Mouse (Mus musculus): Measurements from ENCODE around the gene Pitpnc1.
A peak's percentile ranks its signal among the peaks of the same experiment; 100 is the strongest.

Pitpnc1 gene

DNA sequence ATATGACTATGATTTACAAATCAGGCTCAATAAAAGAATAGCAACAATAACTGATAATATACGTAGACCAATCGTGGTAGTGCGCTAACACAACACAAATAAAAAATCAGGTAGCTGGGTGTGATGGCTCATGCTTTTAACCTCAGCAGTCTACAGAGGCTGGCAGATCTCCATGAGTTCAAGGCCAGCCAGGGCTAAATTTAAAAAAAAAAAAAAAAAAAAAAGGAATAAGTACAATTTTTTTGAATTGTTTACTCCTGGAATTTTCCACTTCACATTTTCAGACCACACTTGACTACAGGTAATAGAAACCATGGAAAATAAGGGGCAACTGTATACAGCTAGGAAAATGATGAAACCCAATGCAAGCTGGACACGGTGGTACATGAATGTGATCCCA lies 97.3 kb downstream of the Pitpnc1 start:
- DNase-seq (ENCODE audit: low spot score): no peak

DNA sequence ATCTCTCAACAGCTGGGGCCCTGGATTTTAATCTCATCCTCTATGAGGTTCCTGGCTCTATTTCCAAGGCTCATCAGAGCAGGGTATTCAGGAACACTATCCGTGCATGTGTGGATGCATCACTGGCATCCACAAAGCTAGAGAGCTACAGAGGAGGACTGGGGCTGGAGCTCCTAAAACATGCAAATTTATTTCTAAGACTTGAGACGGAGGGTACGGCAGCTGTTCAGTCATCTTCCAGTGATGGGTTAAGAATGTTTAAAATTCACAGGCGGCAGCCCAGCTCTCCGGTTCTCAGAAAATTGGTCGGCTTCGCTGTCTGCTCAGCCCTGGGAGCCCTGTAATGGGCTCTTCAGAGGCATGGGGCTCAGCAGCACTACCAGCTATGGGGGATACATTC lies 97.8 kb downstream of the Pitpnc1 start:
- DNase-seq (ENCODE audit: low spot score): no peak

DNA sequence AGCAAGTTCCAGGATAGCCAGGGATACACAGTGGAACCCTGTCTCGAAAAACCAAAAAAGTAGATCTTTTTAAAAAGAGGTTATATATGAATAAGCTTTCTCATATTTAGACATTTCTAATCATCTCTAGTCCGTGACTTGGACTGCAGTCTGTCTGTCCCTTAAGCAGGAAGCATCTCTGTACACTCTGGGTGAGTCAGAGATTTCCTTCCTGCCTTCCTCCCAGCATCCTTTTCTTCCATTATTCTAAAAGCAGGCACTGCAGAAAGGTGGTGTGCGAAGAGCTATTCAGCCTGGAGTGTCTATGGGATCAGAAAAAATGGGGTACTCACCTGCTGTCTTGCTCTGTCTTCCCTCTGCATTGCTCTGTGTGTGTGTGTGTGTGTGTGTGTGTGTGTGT lies 100.0 kb downstream of the Pitpnc1 start:
- peak; percentile 24 for DNase-seq (ENCODE audit: low spot score)

DNA sequence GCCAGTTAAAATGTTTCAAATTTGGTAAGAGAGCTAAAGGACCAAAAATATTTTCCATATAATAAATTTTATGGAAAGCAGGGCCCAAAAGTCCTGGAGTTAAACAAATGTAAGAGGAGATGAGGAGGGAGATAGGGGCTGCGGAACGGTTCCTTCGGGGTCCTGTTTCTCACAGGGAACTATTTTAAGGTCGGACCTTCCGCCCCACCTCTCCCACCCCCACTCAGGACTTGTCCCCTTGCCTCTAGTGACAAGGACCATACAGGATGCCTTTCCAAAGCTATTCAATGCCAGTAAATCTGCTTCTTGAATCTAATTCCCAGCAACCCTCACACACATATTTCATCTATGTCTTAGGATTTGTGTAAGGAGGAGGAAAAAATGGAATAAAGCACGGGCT lies 100.8 kb downstream of the Pitpnc1 start:
- DNase-seq (ENCODE audit: low spot score): no peak

DNA sequence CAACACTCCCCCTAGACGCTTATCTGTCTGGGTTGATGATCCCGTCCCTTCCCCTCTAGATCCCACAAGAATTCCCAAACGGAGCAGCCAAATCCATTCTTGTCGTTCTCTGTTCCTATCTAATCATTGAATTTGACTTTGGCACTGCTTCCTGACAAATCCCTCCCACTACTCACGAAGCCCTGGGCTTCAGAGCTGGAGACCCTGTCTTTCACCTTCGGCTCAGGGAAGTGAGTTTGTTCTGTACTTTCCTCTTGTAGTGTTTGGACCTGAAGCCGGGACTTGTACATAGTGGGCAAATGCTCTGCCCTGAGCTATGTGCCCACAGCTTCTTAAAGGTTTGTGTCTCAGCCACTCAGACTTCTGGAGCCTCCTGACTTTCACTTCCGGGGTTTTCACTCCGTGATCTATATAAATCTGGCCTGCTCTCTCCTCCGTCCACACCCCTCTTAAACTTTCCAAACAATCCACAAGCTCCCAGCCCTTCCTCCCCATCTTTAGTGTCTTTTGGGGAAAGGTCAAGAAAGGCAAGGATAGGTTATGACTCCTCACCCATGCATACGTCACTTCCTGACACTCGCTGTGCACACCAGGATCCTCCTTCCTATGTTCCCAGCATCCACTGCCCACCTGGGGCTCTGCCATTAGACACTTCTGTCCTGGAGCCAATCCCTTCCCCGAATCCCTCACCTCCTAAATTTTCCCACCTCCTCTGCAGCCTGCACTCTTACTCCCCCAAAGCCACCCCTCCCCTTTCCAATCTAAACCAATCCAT lies 104.4 kb downstream of the Pitpnc1 start:
- no peak for DNase-seq (ENCODE audit: low spot score)

DNA sequence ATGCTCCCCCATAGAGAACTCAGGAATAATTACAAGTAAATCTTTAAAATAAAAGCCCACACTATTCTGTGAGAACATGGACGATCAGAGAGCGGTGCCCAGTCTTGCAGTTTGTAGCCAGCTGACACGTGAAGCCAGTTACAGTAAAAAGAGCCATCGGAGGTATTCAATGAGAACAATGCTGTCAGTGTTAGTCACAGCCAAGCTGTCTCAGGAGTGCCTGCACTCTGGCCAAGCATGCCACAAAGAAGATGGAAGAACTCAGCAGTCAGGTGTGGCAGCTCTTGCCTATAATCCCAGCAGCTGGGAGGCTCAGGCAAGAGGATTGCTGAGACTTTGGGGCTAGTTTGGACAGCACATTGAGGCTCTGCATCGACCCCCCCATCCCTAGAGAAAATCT lies 111.8 kb downstream of the Pitpnc1 start:
- DNase-seq (ENCODE audit: low spot score): no peak

DNA sequence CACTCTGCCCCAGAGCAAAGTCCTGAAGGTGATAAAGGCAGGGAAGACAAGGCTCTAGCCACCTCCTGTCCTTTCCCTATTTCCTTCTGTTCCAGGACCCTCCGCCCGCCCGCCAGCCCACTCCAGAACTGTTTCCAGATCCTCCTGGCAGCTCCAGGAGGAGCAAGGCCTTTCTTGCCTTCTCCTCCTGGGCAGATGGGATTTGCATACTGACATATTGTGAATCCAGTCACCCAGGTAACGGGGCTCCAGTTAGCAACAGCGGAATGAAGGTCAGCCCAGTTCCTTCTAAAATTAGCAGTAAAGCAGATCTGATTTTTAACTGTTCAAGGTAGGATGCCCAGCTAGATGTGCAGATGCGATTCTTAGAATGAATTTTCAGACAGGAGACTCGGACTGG lies 114.3 kb downstream of the Pitpnc1 start:
- DNase-seq (ENCODE audit: low spot score): no peak

DNA sequence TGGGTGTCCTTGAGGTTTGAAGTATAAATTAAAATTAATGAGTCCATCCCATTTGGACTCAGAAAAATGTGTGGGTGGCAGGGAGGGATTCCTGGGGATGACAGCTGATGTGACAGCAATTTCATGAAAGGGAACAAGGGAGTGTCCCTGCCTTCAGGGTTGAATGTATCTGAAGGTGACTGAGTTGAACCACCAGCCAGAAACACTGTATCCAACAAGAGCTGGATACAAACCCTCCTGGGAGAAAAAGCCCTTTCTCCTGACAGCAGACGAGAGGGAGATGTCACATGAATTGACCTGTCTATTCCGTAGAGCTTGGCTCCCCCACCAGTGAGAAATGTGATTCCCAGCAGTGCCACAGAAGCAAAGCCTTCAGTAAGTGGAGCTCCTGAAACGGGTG lies 115.0 kb downstream of the Pitpnc1 start:
- DNase-seq (ENCODE audit: low spot score): no peak

DNA sequence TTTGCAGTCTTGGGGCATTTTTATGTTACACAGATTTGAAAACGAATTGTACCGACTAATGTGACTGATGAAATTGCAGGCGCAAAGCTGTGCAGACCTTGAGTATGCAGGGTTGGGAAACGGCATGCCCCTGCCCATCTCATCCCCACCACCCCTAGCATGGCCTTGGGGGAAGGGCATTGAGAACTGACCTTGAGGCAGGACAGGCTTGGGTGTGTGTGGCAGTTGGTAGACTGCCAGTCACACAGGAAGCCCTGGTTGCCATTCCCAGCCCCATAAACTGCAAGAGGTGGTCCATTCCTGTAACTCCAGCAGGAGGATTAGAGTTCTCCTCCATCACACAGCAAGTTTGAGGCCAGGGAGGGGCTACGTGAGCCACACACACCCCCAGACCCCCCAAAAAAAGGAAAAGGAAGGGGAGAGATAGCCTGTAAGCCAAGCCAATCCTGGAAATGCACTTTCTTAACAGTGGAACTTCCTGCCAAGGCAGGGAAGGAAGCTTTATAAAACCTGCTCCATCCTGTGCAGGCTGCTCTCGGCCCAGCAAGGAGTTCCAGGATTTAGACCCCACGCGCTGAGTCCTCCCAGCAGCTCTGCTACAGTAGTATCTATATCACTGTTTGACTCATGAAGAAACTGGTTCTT lies 115.9 kb downstream of the Pitpnc1 start:
- no peak for DNase-seq (ENCODE audit: low spot score)

DNA sequence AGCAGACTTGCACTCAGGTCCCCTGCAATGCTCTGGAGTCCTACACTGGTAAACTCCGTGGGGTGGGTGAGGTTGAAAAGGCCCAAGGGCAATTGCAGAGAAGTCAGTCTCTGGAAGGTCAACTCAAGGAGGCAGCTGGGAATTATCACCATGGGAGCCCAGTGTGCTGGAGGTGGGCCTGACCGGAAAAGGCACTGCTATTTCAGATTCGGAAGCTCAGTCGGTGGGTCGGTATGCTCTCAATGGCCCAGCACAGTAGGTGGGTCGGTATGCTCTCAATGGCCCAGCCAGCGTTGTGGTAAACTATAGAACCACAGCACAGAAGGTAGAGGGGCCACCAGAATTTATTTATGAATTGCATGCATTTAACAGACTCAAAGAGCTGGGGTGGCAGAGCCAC lies 117.9 kb downstream of the Pitpnc1 start:
- no peak for DNase-seq (ENCODE audit: low spot score)

DNA sequence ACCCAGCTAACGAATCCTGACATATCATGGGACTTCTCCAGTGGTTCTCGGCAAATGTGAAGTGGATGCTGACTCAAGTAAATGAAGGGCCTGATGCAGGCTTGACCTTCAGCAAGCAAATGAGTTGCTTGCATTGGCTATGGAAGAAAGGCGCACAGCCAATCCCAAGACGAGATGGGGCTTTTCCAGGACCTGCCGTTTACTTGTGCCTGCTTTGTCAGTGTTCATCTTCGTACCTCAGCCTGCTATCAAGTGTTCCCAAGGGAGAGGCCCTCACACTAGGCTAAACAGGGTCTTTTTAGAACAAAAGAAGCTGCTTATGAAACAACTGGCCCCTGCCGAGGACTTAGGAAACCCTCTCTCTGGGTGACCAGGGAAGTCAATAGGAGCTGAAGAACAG lies 120.7 kb downstream of the Pitpnc1 start:
- DNase-seq (ENCODE audit: low spot score): no peak

DNA sequence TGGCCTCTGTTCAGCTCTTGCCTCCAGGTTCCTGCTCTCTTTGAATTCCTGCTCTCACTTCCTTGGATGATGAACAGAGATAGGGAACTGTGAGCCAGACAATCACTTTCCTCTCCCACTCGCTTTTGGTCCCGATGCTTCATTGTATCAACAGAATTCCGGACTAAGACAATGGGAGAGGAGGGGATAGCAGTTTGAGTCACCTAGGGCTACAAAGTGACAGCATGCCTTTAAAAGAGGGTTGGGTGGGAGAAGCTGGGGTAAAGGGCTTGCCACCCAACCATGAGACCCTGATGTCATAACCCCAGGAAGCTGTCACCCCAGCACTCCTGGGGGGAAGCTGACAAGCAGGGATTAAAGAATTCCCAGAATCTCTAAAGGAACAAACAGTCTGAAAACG lies 127.5 kb downstream of the Pitpnc1 start:
- no peak for DNase-seq (ENCODE audit: low spot score)

DNA sequence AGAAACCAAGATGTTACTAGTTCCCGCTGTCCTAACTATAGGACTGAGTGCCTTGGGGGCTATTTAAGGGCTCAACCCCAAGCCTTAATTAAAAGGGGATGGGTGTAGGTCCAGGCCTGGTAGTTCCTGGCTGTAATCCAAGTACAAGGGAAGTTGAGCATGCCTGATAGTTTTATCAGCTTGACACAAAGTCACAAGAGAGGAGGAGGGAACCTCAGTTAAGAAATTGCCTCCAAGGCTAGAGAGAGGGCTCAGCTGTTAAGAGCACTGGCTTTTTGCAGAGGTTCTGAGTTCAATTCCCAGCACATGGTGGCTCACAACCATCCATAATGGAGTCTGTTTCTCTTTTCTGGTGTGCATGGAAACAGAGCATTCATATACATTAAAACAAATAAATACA lies 128.1 kb downstream of the Pitpnc1 start:
- DNase-seq (ENCODE audit: low spot score): peak; percentile 41

DNA sequence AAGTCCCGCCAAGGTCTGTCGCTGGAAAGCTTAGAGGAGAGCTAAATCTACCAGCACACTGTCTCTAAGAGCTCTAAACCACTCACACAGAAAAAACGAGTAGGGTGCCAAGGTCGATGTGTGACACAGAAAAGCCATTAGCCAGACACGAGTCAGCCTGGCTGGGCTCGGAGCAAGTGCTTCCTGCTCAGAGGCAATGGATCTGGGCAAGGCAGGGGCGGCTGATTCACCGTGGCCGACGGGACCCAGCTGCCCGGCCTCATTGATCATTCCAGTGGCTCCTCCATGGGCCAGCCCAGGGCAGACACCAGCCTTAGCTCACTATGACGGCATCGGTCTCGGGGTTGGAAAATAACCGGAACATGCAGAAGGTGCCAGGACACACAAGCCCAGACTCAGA lies 129.2 kb downstream of the Pitpnc1 start:
- DNase-seq (ENCODE audit: low spot score): peak; percentile 65

DNA sequence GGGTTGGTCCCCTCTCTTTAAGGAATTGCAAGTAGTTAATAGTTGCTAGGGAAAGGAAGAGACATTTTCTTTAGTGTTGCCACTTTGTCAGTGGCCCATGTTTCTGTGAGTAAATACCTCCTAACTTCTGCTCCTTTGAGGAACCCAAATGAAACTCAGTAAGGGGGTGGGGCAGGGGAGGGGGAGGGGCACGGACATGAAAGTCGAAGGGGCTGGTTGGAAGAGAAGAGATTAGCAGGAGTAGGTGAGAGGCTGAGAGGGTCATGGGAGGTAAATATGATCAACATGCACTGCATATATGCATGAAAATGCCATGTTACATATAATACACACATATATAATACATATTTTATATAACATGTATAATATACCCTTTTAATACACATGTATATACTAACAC lies 129.7 kb downstream of the Pitpnc1 start:
- no peak for DNase-seq (ENCODE audit: low spot score)

DNA sequence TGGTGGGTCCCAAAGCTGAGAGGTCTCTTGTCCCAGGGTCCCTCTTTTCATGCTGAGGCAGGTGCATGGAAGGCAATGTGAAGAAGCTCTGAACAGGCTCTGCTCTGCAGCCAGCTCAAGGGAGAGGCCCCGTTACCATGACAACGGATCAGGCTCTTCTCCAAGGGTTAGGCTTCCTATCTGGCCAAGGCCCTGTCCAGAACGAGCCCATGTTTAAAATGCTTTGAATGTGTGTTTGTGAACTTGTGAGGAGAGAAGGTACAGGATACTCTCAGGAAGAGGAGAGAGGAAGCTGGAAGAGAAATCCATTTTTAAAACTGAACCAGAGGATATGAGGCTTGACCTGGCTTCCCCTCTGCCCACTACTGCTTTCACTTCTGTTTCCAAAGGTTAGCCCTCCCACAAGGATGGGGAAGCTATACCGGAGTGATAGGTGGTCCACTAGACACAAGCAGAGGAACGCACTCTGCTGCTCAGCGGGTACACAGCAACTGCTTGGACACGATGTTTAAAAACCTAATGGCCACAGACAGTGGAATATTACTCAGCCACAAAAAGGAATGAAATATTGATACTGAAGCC lies 131.2 kb downstream of the Pitpnc1 start:
- DNase-seq (ENCODE audit: low spot score): peak; percentile 60

DNA sequence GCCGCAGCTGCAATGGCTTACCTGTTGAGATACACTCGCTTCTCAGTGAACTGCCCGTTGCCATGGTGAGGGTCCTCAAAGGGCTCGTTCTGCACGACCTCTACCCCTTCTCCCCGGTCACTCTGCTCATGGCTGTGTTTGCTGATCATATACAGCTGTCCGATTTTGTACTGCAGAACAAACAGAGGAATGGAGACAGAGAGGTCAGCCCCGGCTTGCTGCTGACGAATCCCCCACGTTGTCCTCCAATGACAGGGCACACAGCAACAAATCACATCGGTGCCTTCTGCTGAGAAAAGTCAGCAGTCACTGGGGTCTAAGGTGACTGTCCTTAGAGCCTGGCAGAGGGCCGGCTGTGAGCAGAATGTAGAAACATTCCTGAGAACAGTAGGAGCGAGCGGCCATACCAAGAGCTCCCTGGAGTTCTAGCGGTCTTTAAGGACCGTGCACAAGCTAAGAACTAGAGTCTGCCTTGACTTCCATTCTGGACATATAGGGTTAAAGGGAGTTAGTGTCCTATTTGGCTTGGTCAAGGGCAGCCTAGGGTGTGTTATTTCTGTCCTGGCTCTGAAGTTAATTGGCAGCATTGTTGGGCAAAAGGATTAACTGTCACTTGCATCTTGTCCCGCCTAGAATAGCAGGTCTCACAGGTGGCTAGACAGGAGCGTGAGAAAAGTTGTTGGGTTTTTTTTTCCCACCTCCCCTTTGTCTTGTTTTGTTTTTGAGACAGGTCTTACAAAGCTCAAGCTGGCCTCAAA lies 132.9 kb downstream of the Pitpnc1 start:
- no peak for DNase-seq (ENCODE audit: low spot score)

DNA sequence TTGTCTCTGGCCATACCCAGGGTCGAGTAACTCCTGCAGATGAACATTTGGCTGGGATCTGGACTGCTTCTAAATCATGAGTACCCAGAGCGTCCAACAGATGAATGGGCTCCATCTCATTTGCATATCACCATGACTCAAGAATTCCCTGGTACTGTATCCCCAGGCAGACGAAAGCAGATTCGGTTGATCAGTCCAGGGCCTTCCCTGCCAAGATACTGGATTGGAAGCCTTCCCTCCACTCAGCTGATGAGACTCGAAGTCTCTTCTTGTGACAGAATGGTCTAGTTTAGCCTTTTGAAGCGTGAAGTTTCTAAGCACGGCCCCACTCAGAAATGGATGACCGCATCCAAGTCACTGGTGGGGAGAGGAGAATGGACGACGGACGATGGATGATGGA lies 134.7 kb downstream of the Pitpnc1 start:
- no peak for DNase-seq (ENCODE audit: low spot score)

DNA sequence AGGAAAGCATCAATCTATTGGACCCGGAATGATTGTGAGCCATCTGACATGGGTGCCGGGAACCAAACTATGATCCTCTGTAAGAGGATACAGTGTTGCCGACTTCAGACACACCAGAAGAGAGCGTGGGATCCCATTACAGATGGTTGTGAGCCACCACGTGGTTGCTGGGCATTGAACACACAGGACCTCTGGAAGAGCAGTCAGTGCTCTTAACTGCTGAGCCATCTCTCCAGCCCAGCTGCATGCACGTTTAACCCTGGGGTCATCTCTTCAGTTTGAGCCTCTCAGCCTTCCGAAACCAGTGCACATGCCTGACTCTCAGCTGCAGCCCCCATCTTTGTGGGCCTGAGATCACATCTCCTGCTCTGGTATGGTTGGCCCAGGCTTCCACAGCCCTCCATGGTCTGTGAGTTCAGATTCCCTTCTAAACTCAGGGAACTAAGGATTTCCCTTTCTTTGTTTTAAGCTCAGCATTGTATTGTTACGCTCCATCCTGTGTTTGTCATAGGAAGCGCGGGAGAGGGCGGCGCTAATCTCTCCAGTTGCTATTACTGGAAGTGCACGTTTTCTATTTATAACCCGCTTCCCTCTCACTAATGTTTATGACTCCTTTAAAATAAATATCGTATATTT lies 135.5 kb downstream of the Pitpnc1 start:
- peak; percentile 69 for DNase-seq (ENCODE audit: low spot score)

DNA sequence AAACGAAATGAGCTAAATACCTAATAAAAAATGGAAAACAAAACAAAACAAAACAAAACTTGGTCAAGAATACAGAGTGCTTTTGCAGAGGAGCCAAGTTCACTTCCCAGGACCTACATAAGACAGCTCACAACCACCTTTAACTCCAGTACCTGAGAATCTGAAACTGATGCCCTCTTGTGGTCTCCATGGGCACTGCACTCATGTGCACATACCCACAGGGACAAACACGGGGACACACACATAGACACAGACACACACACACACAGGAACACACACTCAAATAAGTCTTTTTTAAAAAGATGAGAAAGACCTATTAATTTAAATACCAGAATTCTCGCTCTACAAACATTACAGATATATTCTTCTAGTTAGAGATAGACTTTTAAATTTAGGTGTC lies 137.6 kb downstream of the Pitpnc1 start:
- no peak for DNase-seq (ENCODE audit: low spot score)

DNA sequence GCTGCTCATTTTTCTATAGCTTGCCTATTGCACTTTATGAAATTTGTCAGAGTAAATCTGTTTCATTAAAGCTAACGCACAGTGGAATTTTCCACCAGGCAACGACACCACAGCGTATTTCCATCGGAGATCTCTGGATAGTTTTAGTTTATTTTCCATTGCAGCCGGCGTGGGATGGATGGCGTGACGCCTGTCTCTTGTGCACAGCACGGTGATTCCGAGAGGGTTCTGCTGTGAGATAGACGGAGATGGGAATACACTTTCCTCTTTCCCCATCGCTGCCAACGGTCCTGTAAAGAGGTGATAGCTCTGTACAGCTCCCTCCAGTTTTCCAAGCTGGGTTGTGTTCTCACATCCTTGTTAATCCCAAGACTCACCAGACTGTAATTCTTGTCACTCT lies 138.2 kb downstream of the Pitpnc1 start:
- no peak for DNase-seq (ENCODE audit: low spot score)

DNA sequence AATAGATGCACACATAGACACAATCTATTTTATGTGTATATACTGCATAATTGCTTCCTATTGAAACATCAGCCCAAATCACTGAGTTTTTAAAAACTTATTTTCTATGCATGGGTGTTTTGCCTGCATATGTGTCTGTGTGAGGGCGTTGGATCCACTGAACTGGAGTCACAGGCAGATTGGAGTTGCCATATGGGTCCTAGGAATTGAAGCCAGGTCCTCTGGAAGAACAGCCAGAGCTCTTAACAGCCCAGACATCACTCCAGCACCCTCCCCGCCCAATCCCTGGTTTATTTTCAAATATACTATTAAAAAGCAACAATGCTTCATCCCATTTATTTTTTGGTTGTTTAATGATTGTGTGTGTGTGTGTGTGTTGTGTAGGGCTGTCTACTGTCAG lies 139.1 kb downstream of the Pitpnc1 start:
- DNase-seq (ENCODE audit: low spot score): no peak

Data from lung, postnatal 25 days (tissue).